Comparison of ENCODE assay signal across 7 mouse cellular contexts in genomic region chr17:4994813-4995560, GRCm38 (mm10). TPM values are rescaled to one million over a fixed set of nuclear protein-coding genes. Genes with fewer than 3 reads are reported as not detected.
A peak's percentile ranks its signal among the peaks of the same experiment; 100 is the strongest.
DNase-seq lines count a peak whose midpoint lies in the region; ATAC-seq and TF ChIP-seq lines count a peak whose summit lies in the region.

No protein-coding gene starts in this region.

- peak; percentile 73 for ATAC-seq in hindbrain, postnatal 0 days

- H3K9ac ChIP-seq in hindbrain, postnatal 0 days (replicated peaks; ENCODE audit: low read length), result peak overlapping the region; percentile 99

- intact Hi-C loops in left cerebral cortex, postnatal 4 days (cut with DNase I), result loop anchor here (5.0 to 10.0 kb wide), 2 partner anchors 88 to 220 kb away; no protein-coding TSS in a partner anchor

- no peak for TF ChIP-seq POLR2A in small intestine, adult 2 months (IDR thresholded peaks at IDR 0.05; ENCODE audit: low read depth, low read length)

- TF ChIP-seq CTCF in hindbrain, postnatal 0 days (IDR thresholded peaks at IDR 0.05; ENCODE audit: low read depth), result no peak
- no peak for TF ChIP-seq CTCF in small intestine, adult 2 months (IDR thresholded peaks at IDR 0.05; ENCODE audit: extremely low read depth, insufficient read length, insufficient replicate concordance, low read depth, low read length)

- H3K27me3 ChIP-seq in hindbrain, postnatal 0 days (ENCODE audit: insufficient read depth, low read length), result no peaks in the 10 kb centered on the region
- no peaks in the 10 kb centered on the region for H3K27me3 ChIP-seq in small intestine, adult 2 months (ENCODE audit: control insufficient read depth, insufficient read depth, low read length)

- WGBS in hindbrain, postnatal 0 days, result under 1% methylated on average over 66 of the region's 81 CpGs
- WGBS in small intestine, adult 2 months, result under 1% methylated on average over 70 of the region's 81 CpGs

- H3K4me1 ChIP-seq in hindbrain, postnatal 0 days (ENCODE audit: insufficient read depth, low read length), result peaks cover 7% of the 10 kb centered on the region
- peaks cover 8% of the 10 kb centered on the region; the same call in 1 of the 2 replicates for H3K4me1 ChIP-seq in small intestine, adult 2 months (ENCODE audit: control insufficient read depth, insufficient read depth, insufficient read length, low read length)

- peak; percentile 81 to 93 for DNase-seq in adrenal gland, adult (ENCODE audit: inconsistent age in 2 of 2, low spot score in 1 of 2)
- DNase-seq in cerebellum, postnatal 4 days (ENCODE audit: low spot score in 2 of 2), result peak; percentile 44 to 71
- DNase-seq in gastrocnemius, adult 8-10 months (ENCODE audit: low spot score in 2 of 2), result peak; percentile 40 to 61
- DNase-seq in hindbrain, postnatal 0 days (ENCODE audit: low spot score), result peak; percentile 82
- DNase-seq in left cerebral cortex, postnatal 4 days, result peak; percentile 70
- DNase-seq in mesoderm, embryonic 11.5 days (ENCODE audit: low read depth, low spot score), result peak; percentile 74

- H3K36me3 ChIP-seq in hindbrain, postnatal 0 days (ENCODE audit: insufficient read depth, low read length), result no peaks in the 10 kb centered on the region
- no peaks in the 10 kb centered on the region for H3K36me3 ChIP-seq in small intestine, adult 2 months (ENCODE audit: control insufficient read depth, insufficient read depth, low read length)

- H3K9me3 ChIP-seq in hindbrain, postnatal 0 days (ENCODE audit: low read length), result no peaks in the 10 kb centered on the region

- peak overlapping the region; percentile 97 for H3K27ac ChIP-seq in hindbrain, postnatal 0 days
- H3K27ac ChIP-seq in small intestine, adult 2 months (ENCODE audit: insufficient read depth, low read depth, low read length), result peak overlapping the region; percentile 88

- peak overlapping the region; percentile 81 for H3K4me2 ChIP-seq in hindbrain, postnatal 0 days (ENCODE audit: low read depth, low read length)

- H3K4me3 ChIP-seq in hindbrain, postnatal 0 days (ENCODE audit: low read length), result peak overlapping the region; percentile 97
- peak overlapping the region; percentile 78 for H3K4me3 ChIP-seq in small intestine, adult 2 months (ENCODE audit: low read depth, low read length)

RNA-seq across cellular contexts. Expression of gene Arid1b, which starts 0.9 kb away (rescaled TPM):
- total RNA-seq in gastrocnemius, adult 8-10 months (2022), result 10 to 100 TPM; 30.8 to 35.6 (median 33.9) TPM
- 62.5 and 64.6 TPM in 2 replicates for total RNA-seq in hindbrain, postnatal 0 days (2014; rRNA removed)
- 10.5 and 10.9 TPM in 2 replicates for polyA plus RNA-seq in hindbrain, postnatal 0 days (2015; fragmentation: Nextera tagmentation; extraction: Ambion mirVana)
- total RNA-seq in left cerebral cortex, postnatal 4 days (2021), result 100 to 1,000 TPM; 103 to 107 TPM
- polyA plus RNA-seq in small intestine, adult 2 months (2012; rRNA removed), result 37.7 and 59.4 TPM in 2 replicates

Comparison
In these comparisons a context has a peak if more than half of its experiments do, and no peak if none do; other contexts are left out.
1. Peak in every context shown above with its lines: DNase-seq, ATAC-seq, H3K4me3 ChIP-seq and H3K27ac ChIP-seq.